Mouse (Mus musculus) thymus, adult 2 months (tissue): ENCODE data around the gene Fads1.

Experiments used
- CTCF ChIP-seq: fragments of 200-500 bp; IDR thresholded peaks from 2 replicates; pipeline ENCODE4 v1.5.1; 2012; ENCODE audit warnings: mild to moderate bottlenecking, control low read depth, low read length, moderate library complexity, borderline replicate concordance; ENCODE audit not compliant: control insufficient read depth, poor library complexity, insufficient read depth; ENCODE audit errors: extremely low read depth
- POLR2A ChIP-seq: fragments of 200-500 bp; IDR thresholded peaks from 2 replicates; pipeline ENCODE4 v1.6.1; 2012; ENCODE audit warnings: mild to moderate bottlenecking, low read length, control low read depth, moderate library complexity; ENCODE audit not compliant: control insufficient read depth, poor library complexity, insufficient read depth; ENCODE audit errors: extremely low read depth

DNA sequence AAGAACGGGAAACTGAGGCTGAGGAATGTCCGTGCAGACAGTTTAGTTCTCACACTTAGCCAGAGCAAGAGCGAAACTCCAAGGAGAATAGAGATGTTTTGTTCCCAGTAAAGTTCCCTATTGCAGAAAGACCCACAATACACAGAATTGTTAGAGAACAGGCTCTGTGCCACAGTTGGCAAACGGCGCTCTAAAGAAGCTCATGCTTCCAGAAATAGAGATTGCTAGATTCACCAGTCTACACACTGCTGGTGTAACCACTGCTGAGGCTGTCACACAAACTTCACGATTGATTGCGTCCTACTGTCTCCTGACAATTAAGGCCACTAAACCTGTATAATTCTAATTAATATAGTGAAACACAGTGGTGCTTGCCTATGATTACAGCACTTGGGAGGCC lies 1.5 kb upstream of the Fads1 start:
- no peak for TF ChIP-seq CTCF
- no peak for TF ChIP-seq POLR2A
